Mouse (Mus musculus): ENCODE measurements at regions not wholly inside any gene's neighbourhood (a gene's known extent, or its start where the extent isn't known, plus 50 kb on each side); places are given as distances from the start of the nearest gene placed in this dataset.

DNA sequence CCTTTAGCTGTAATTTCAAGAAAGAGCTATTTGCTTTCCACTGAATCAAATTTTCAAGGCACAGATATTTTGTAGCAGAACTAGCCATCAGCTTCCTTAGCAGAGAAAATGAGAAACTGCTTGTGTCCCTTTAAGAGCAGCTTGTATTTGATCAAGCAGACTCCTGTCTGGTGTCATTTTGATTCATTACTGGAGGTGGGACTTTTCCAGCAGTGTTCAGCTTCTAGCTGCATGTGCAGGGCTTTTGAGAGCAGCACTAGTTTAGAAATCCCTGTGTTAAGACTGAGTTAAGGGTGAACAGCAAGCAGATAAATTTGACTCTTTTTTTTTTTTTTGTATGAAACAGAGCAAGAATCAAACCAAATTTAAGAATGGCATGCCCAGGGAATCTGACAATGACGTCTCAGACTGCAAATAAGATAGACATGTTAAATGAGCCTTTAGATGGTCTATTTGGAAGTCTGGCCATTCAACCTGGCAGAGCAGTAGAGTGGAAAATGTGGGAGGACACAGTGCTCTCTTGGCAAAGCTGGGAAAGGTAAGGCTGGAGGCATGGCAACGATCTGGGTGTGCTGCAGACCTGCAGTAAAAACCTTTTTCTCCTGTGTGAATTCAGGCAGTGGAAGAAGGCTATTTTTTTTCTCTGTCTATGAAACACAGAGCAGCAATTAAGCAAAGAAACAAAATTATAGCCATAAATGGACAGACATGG, 419.9 kb upstream of the Dmd start:
- no peak for DNase-seq (ENCODE audit: low spot score)

DNA sequence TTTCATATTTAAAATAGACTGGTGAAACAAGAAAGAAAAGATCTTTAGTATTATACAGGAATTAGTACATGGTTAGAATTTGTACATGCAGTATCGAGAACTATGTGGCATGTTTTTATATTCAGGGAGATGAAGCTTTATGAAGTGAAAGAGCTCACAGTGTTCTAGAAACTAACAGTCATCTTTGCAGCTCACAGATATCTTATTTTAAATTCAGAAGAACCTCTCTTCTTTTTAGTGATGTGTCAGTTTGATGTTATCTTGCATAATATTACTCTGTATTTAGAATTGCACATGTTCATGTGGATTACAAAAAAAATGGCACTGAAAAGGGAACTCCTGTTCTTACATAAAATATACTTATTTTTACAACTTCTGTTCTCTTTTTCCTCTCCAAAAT, 377.1 kb upstream of the Dmd start:
- DNase-seq (ENCODE audit: low spot score): no peak

DNA sequence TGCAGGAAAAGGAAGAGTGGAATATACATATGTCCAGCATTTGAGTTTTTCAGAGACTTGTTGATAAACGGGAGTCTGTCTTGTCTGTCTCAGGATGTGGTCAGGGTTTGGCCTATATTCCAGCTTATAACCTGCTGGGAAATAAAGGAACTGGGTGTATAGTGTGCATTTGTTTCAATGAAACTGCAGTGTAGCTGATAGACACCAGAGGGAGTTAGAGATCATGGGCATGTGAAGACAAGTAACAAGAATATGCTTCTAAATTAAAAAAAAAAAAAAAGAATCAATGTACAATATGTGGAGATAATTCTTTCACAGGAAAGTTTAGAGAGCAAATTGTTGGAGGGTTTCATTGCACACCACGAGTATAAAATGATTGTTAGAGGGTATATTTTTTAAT, 335.3 kb upstream of the Dmd start:
- no peak for DNase-seq (ENCODE audit: low spot score)

DNA sequence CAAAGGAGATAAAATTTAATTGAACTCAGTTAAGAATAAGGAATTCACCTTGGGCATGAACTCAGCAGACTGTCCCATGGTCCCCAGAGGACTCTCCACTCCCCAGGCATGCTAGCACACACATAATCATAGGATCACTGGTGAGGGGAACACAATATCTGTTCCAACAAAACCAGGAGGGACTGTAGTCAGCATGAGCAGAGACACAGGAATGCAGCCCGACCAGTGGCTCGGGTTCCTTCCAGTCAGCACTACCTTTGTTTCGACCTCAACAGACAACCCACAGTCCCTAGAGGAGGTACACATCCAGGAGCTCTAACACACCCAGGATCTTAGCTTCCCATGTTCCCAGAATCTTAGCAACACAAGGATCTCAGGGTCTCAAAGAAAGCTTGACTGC, 298.3 kb upstream of the Dmd start:
- peak; percentile 12 for DNase-seq (ENCODE audit: low spot score)
